Mouse (Mus musculus): ENCODE measurements around the gene Cd163l1.

Gene Cd163l1

DNA sequence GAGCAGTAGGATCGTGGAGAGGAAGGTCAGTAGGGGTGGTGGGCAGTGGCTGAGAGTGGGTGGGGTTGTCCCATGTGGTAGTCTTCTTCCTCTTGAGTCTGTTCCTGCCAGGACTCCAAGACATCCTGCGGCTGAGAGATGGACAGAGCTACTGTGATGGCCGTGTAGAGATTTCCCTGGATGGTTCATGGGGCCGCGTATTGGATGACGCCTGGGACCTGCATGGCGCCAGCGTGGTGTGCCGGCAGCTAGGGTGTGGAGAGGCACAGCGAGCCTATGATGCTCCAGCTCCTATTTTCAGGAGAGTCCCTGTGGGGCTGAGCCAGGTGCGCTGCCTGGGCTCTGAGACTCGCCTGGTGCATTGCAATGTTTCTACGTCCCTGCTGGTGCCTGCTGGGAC, 6.1 kb downstream of the Cd163l1 start:
- DNase-seq = no peak

GRCm38 (mm10) chr7:140228476-140228875, 10.4 kb downstream of the Cd163l1 start:
- DNase-seq = no peak

DNA sequence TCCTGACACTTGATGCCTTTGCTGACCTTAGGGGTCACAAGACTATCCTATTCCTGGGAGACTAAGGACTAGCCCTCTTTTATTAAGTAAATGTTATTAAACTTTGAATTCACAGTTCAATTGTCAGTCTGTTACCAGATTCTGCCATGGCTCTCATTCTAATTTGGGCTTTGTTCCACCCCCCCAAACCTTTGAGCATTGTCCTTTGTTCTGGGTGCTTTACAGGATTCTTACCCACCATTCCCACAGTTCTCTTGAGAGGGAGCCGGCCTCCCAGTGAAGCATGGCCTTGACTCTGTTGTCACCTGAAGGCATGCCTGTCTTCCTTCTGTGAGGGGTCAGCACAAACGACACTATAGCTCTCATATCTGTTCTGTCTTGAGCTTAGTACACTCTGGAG, 13.0 kb downstream of the Cd163l1 start:
- DNase-seq = no peak

DNA sequence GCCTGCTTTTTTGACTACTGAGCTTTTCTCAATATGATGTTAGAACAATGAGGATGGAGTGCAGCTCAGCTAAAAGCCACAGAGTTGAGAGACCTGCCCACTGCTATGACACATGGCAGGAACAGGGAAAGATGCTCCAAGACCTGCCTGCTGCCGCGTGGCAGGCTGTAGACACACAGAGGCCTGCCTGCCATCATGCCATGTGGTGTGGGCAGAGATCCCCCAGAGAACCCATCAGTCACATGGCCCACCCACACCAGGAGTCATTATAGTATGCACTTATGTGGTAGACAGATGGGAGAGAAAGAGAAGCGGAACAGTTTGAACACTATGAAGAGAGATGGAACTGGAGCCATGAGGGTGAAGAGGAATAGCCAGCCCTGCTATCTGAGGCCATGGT, 15.6 kb downstream of the Cd163l1 start:
- no peak for DNase-seq

GRCm38 (mm10) chr7:140247216-140247615, 29.1 kb downstream of the Cd163l1 start, which contains the start of gene 5830411N06Rik:
5830411N06Rik (plus strand) TSS chr7:140247284.
- DNase-seq = no peak

DNA sequence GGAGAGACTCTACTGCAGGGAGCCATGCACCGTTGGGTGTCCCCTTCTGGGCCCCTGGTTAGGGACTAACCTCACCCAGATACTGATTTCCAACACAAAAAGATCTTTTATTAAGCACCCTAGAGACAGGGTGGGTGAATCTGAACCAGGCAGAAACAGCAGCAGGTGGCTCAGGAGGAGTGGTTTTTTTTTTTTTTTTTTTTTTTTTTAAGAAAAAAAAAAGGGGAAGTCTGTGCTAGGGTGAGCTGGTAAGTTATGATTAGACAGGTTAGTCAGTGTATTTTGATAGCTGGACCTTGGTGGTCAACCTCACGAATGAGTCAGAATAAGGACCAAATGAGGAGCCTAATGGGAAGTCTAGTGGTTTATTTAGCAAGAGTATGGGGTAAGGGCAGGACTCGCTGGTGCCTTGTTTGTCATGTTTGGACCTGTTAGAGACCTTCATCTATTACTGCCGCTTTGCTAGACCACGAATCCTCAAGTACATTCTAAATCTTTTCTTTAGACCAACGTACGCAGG, 35.8 kb downstream of the Cd163l1 start:
- DNase-seq = no peak
